Mouse (Mus musculus): ENCODE data around the gene Ptrh2.

GRCm38 (mm10) chr11:86634396-86634795 is 49.4 kb upstream of the Ptrh2 start:
- no peak for TF ChIP-seq ZNF384 (IDR thresholded peaks at IDR 0.05; ENCODE audit: low read depth, low read length)
- TF ChIP-seq MAFK (IDR thresholded peaks at IDR 0.05; ENCODE audit: insufficient read depth, low read depth, low read length): no peak
- TF ChIP-seq ZC3H11A (IDR thresholded peaks at IDR 0.05; ENCODE audit: borderline replicate concordance, low read depth, low read length): no peak

Data from ES-E14 (cell line).